Mouse (Mus musculus) E14TG2a.4 (cell line): ENCODE measurements around the gene Tmem140.

Experiments used
- CTCF ChIP-seq: conservative IDR thresholded peaks from 2 replicates; pipeline ENCODE4 v1.5.1; 2014; ENCODE audit warnings: low read length
- NANOG ChIP-seq: IDR thresholded peaks from 2 replicates; pipeline ENCODE4 v1.6.1; 2014; ENCODE audit warnings: borderline replicate concordance, low read length, mixed read lengths
- POU5F1 ChIP-seq: IDR thresholded peaks from 2 replicates; pipeline ENCODE4 v1.6.1; 2014; ENCODE audit warnings: low read length, borderline replicate concordance

DNA sequence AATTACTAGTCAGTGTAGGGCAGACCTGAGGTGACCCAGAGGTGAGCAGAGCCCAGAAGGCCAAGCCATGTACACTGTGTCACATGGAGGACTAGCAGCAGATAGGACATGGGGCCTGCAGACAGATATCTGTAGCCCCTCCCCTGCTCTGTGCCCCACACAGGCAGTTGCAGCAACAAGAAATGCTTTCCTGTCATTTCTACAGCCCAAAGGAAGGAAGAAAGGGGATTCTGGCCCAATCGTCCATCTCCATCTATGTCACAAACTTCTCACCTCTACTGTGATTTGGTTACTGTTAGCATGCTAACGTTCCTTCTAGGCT lies 13.8 kb downstream of the Tmem140 start:
- no peak for TF ChIP-seq CTCF
- TF ChIP-seq NANOG = no peak
- no peak for TF ChIP-seq POU5F1
